Mouse (Mus musculus): ENCODE results near the gene Pitpnm2. TPM values are rescaled to one million over a fixed set of nuclear protein-coding genes. Genes with fewer than 3 reads are reported as not detected.
A peak's percentile ranks its signal among the peaks of the same experiment; 100 is the strongest.

The Pitpnm2 gene
- total RNA-seq, 2 experiments from 2014 or later: 24.7 to 28.9 TPM

- DNase-seq (ENCODE audit: low spot score in 2 of 2): peak; percentile 46 to 66
Observed at GRCm38 (mm10) chr5:124248845-124249613, 531 bp downstream of the Pitpnm2 start.

- DNase-seq (ENCODE audit: low spot score in 2 of 2): no peak
Observed at GRCm38 (mm10) chr5:124247986-124248626, 1.5 kb downstream of the Pitpnm2 start.

- no peak for DNase-seq (ENCODE audit: low spot score in 2 of 2)
Observed at GRCm38 (mm10) chr5:124247296-124247695, 2.3 kb downstream of the Pitpnm2 start.

GRCm38 (mm10) chr5:124244885-124245284 lies 4.7 kb downstream of the Pitpnm2 start:
- no peak for DNase-seq (ENCODE audit: low spot score in 2 of 2)

GRCm38 (mm10) chr5:124244449-124244848 lies 5.1 kb downstream of the Pitpnm2 start:
- DNase-seq (ENCODE audit: low spot score in 2 of 2): no peak

GRCm38 (mm10) chr5:124243236-124243901 lies 6.2 kb downstream of the Pitpnm2 start:
- no peak for DNase-seq (ENCODE audit: low spot score in 2 of 2)

GRCm38 (mm10) chr5:124241686-124242444 lies 7.7 kb downstream of the Pitpnm2 start:
- DNase-seq (ENCODE audit: low spot score in 2 of 2): no peak

- DNase-seq (ENCODE audit: low spot score in 2 of 2): no peak
Observed at GRCm38 (mm10) chr5:124240841-124241685, 8.5 kb downstream of the Pitpnm2 start.

- DNase-seq (ENCODE audit: low spot score in 2 of 2): no peak
Observed at GRCm38 (mm10) chr5:124236180-124236579, 13.4 kb downstream of the Pitpnm2 start.

GRCm38 (mm10) chr5:124234778-124235177 lies 14.8 kb downstream of the Pitpnm2 start:
- no peak for DNase-seq (ENCODE audit: low spot score in 2 of 2)

- DNase-seq (ENCODE audit: low spot score in 2 of 2): no peak
Observed at GRCm38 (mm10) chr5:124233874-124234661, 15.5 kb downstream of the Pitpnm2 start.

GRCm38 (mm10) chr5:124233144-124233465 lies 16.5 kb downstream of the Pitpnm2 start:
- no peak for DNase-seq (ENCODE audit: low spot score in 2 of 2)

- no peak for DNase-seq (ENCODE audit: low spot score in 2 of 2)
Observed at GRCm38 (mm10) chr5:124232360-124233143, 17.0 kb downstream of the Pitpnm2 start.

- DNase-seq (ENCODE audit: low spot score in 2 of 2): no peak
Observed at GRCm38 (mm10) chr5:124230461-124230860, 19.1 kb downstream of the Pitpnm2 start.

GRCm38 (mm10) chr5:124227193-124227592 lies 22.4 kb downstream of the Pitpnm2 start:
- no peak for DNase-seq (ENCODE audit: low spot score in 2 of 2)

GRCm38 (mm10) chr5:124226494-124226893 lies 23.1 kb downstream of the Pitpnm2 start:
- no peak for DNase-seq (ENCODE audit: low spot score in 2 of 2)

- no peak for DNase-seq (ENCODE audit: low spot score in 2 of 2)
Observed at GRCm38 (mm10) chr5:124225891-124226290, 23.7 kb downstream of the Pitpnm2 start.

- peak in 1 of 2 experiments; percentile 51 for DNase-seq (ENCODE audit: low spot score in 2 of 2)
Observed at GRCm38 (mm10) chr5:124224321-124225092, 25.1 kb downstream of the Pitpnm2 start.
